Mouse (Mus musculus) limb, embryonic 11.5 days (tissue): ENCODE measurements around the gene Mob3a. TPM values are rescaled to one million over a fixed set of nuclear protein-coding genes. Genes with fewer than 3 reads are reported as not detected.
A peak's percentile ranks its signal among the peaks of the same experiment; 100 is the strongest.

Experiments used
- ATAC-seq: fragments of 200-750 bp; cut with Nextera tagmentation; 2 replicates; pipeline ENCODE4 v1.8.0; 2017; ENCODE audit warnings: low read depth; ENCODE audit not compliant: insufficient number of reproducible peaks, low FRiP score, low TSS enrichment
- DNase-seq: peaks from one replicate; pipeline ENCODE4 v3.0.0-alpha.2; 2015; ENCODE audit warnings: low spot score
- H3K27ac ChIP-seq: fragments of 300-500 bp; sonication (generic); replicated peaks from 2 replicates; pipeline ENCODE4 v1.5.1; 2014; ENCODE audit warnings: low read depth, mild to moderate bottlenecking, low read length
- H3K27me3 ChIP-seq: fragments of 300-500 bp; sonication (generic); 2 replicates; pipeline ENCODE4 v1.6.1; 2014; ENCODE audit warnings: mild to moderate bottlenecking, low read length, mixed read lengths; ENCODE audit not compliant: control insufficient read depth, insufficient read depth
- H3K36me3 ChIP-seq: fragments of 300-500 bp; sonication (generic); 2 replicates; pipeline ENCODE4 v1.6.1; 2014; ENCODE audit warnings: mild to moderate bottlenecking, low read length, moderate library complexity, mixed read lengths; ENCODE audit not compliant: control insufficient read depth, insufficient read depth
- H3K4me1 ChIP-seq: fragments of 300-500 bp; sonication (generic); 2 replicates; pipeline ENCODE4 v1.6.1; 2014; ENCODE audit warnings: low read length, mixed read lengths; ENCODE audit not compliant: control insufficient read depth, insufficient read depth
- H3K4me2 ChIP-seq: fragments of 300-500 bp; sonication (generic); 2 replicates; pipeline ENCODE4 v1.6.1; 2014; ENCODE audit warnings: low read depth, mild to moderate bottlenecking, moderate library complexity; ENCODE audit not compliant: severe bottlenecking
- H3K4me3 ChIP-seq: fragments of 300-500 bp; sonication (generic); 2 replicates; pipeline ENCODE4 v1.5.1; 2014; ENCODE audit warnings: low read depth, low read length
- H3K9ac ChIP-seq: fragments of 300-500 bp; sonication (generic); 2 replicates; pipeline ENCODE4 v1.6.1; 2014; ENCODE audit warnings: mild to moderate bottlenecking, low read length
- H3K9me3 ChIP-seq: fragments of 300-500 bp; sonication (generic); 2 replicates; pipeline ENCODE4 v1.6.1; 2016; ENCODE audit warnings: low read length; ENCODE audit not compliant: control insufficient read depth
- WGBS: fragments of 180-500 bp; shearing (Covaris S2); extraction: QIAGEN DNeasy Blood & Tissue Kit; methylation state at CpG from one replicate; pipeline ENCODE4 v1.1.7; 2014; 5-methylcytosine and 5-hydroxymethylcytosine counted together
- polyA plus RNA-seq: library from polyadenylated mRNA; unstranded; fragments of >200 nt; fragmentation: Nextera tagmentation; extraction: Ambion mirVana; gene quantifications from 2 replicates; pipeline ENCODE4 v1.2.1, GENCODE M21; 2014

Gene Mob3a
- polyA plus RNA-seq, 1 experiment from 2014 or later = 44.0 TPM

DNA sequence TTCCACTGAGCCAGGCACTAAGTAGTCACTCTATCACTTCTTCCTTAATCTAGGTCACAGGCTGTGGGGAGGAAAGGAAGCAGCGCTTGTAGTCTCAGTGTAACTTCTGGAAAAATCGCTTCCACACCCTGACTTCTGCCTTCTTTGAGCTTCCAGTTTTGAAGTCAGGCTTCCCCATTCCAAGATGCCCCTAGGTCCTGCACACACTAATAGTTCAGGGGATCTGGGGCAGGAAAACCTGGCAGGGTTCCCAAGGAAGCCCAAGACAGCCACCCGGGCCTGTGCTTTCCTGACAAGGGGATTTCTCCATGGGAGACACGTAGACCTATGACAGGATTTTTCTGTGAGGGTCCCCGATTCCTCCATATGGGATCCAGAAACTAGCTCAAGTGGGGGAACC, 39.4 kb upstream of the Mob3a start:
- no peak overlapping the region for H3K27ac ChIP-seq
- DNase-seq (no peak), ATAC-seq (no peak)
- H3K4me1 ChIP-seq = peaks cover 10% of the 10 kb centered on the region
- H3K4me3 ChIP-seq = peak overlapping the region; percentile 100
- no peaks in the 10 kb centered on the region for H3K9me3 ChIP-seq
- H3K4me2 ChIP-seq = peak overlapping the region; percentile 92
- H3K36me3 ChIP-seq = peaks cover 4% of the 10 kb centered on the region; the same call in 1 of the 2 replicates
- H3K9ac ChIP-seq = peak overlapping the region; percentile 91
- no peaks in the 10 kb centered on the region for H3K27me3 ChIP-seq
- WGBS = 36% methylated on average over 5 of the region's 5 CpGs

DNA sequence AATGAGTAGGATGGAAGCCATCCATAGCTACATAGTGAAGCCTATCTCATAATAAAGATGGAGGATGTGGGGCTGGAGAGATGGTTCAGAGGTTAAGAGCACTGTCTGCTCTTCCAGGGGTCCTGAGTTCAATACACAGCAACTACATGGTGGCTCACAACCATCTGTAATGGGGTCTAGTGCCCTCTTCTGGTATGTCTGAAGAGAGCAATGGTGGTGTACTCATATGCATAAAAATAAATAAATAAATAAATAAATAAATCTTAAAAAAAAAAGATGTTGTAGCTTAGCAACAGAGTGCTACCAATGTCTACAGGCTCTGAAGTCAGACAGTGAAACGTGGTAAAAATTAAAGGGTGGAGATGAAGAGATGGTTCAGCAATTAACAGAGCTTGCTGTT, 36.9 kb upstream of the Mob3a start:
- Histone ChIP-seq H3K4me2 (no peak overlapping the region), H3K27ac (no peak overlapping the region), H3K4me1 (peaks cover 10% of the 10 kb centered on the region), H3K27me3 (no peaks in the 10 kb centered on the region), H3K9ac (no peak overlapping the region), H3K9me3 (no peaks in the 10 kb centered on the region), H3K4me3 (no peak overlapping the region), H3K36me3 (peaks cover 6% of the 10 kb centered on the region; the same call in 1 of the 2 replicates)
- WGBS = 75% methylated on average over 1 of the region's 1 CpGs
- DNase-seq (no peak), ATAC-seq (no peak)

DNA sequence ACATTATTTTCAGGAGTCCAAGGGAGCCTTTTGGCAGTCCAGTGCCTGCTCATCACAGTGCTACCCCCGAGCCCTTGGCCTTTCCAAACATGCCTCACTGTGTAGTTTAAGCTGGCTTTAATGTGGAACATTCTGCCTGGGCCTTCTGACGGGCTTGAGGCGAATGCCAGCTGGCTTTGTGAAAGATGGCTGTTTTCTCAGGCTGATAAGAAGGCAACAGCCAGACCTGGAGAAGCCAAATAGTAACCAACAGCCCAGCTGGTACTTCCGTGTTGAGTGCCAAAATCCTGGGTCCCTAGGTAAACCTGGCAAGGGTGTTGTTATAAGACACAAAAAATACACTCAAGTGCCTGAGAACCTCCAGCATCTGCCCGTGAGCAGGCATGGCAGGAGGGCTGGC, 35.0 kb upstream of the Mob3a start:
- Histone ChIP-seq H3K27me3 (no peaks in the 10 kb centered on the region), H3K4me3 (no peak overlapping the region), H3K9ac (no peak overlapping the region), H3K9me3 (no peaks in the 10 kb centered on the region), H3K27ac (no peak overlapping the region), H3K36me3 (peaks cover 14% of the 10 kb centered on the region; the same call in 1 of the 2 replicates), H3K4me1 (peaks cover 10% of the 10 kb centered on the region), H3K4me2 (no peak overlapping the region)
- WGBS = 77% methylated on average over 5 of the region's 5 CpGs
- ATAC-seq (no peak), DNase-seq (no peak)

DNA sequence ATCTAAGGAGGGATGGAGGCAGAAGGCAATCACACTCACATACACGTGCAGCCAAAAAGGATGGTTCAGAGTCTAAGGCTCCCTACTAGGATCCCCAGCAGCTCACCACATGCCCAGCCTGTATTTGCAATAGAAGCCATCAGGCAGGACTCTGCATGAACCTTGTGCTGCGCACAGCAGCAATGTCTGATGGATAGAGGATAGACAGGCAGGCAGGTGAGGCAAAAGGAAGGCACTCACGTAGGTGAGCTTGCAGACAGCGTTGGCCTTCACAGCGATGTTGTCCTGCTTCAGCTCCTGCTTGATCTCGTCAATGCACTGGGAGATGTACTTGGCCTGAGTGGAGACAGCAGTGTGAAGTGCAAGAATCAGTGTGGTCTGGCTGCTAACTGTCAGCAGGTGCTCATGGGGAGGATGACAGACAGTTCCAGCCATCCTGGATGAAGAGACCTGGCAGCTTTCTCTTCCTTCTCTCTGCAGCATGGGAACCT, 30.9 kb upstream of the Mob3a start:
- Histone ChIP-seq H3K27me3 (no peaks in the 10 kb centered on the region), H3K4me3 (no peak overlapping the region), H3K27ac (no peak overlapping the region), H3K4me2 (no peak overlapping the region), H3K4me1 (no peaks in the 10 kb centered on the region), H3K36me3 (peaks cover 38% of the 10 kb centered on the region), H3K9ac (no peak overlapping the region), H3K9me3 (no peaks in the 10 kb centered on the region)
- WGBS = 90% methylated on average over 6 of the region's 6 CpGs
- DNase-seq = no peak
- ATAC-seq = no peak

DNA sequence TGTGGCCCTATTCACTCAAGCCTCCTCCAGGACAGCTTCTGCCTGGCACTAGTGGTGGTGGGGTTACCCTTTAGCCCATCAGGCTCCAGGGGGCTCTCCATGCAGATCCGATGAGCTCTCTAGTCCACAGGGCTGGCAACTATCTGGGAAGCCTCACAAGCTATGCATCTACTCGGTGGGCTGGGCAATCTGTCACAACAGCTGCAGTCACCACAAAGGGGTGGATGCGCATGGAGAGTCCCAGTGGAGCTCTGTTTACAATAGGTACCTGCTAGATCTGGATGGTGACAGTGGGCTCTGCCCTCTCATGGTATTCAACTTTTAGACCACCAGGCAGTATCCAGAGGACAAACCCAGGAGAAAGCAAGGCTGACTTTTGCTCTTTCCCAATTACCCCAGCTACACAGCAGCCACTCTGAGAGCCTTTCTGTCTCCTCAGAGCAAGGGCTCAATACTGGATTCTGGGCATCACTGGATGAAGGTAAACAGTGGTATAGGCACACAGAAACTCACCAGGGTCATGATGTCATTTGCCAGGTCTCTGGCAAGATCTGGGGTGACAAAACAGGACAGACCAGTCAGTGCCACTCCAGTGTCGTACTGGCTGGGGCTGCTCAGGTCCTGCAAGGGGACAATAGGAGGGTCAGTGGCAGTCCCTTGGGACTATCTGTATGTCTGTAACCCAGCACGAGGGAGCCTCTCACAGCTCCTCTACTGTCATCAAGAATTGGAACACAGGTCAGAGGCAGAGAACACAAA, 25.8 kb upstream of the Mob3a start:
- H3K9me3 ChIP-seq = no peaks in the 10 kb centered on the region
- no peak overlapping the region for H3K4me3 ChIP-seq
- ATAC-seq (no peak), DNase-seq (no peak)
- no peak overlapping the region for H3K27ac ChIP-seq
- no peak overlapping the region for H3K9ac ChIP-seq
- H3K36me3 ChIP-seq = peaks cover 51% of the 10 kb centered on the region
- H3K4me2 ChIP-seq = no peak overlapping the region
- no peaks in the 10 kb centered on the region for H3K27me3 ChIP-seq
- 88% methylated on average over 5 of the region's 5 CpGs for WGBS
- H3K4me1 ChIP-seq = no peaks in the 10 kb centered on the region

DNA sequence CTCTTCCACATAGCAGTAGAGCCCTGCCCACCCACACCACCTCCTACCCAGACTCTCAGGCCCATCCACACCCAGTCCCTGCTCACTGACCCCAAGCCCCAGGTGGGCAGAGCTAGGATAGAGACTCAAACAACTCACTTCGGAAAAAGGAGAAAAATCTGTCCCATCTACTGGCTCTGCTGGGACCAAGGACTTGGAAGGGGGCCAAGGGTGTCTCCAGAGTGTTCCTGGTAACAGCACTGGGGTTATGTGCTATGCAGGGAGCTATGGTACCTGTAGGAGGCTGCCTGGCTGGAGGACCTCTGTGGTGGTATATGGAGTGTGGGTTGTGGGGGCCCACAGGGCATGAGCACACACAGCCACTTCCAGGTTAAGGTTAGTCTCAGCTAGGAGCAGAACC, 15.5 kb upstream of the Mob3a start:
- 88% methylated on average over 1 of the region's 1 CpGs for WGBS

DNA sequence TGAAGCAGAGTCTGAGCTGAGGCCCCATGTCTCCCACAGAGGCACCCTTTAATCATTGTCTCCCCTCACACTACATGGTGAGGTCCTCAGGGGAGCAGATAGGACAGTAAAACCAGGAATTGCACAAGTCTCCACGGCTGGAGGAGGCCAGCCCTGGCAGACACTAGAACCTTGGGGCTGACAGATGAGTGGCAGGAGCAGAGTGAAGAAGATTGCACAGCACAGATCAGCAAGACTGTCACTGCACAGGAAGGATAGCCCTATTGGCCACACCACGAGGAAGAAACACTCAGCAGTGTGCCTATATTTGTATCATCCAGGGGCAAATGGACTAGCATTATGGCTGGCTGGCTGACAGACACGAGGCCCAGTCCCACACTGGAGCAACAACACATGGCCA, 9.1 kb upstream of the Mob3a start:
- peaks cover 56% of the 10 kb centered on the region for H3K36me3 ChIP-seq
- H3K9me3 ChIP-seq = no peaks in the 10 kb centered on the region
- WGBS = 86% methylated on average over 3 of the region's 3 CpGs
- no peak overlapping the region for H3K4me3 ChIP-seq
- ATAC-seq (no peak), DNase-seq (no peak)
- H3K4me2 ChIP-seq = no peak overlapping the region
- H3K27me3 ChIP-seq = no peaks in the 10 kb centered on the region
- H3K4me1 ChIP-seq = no peaks in the 10 kb centered on the region
- no peak overlapping the region for H3K9ac ChIP-seq
- H3K27ac ChIP-seq = no peak overlapping the region

More for the DNA sequence above, 15.5 kb upstream of the Mob3a start:
- ATAC-seq (no peak), DNase-seq (no peak)
- Histone ChIP-seq H3K27ac (no peak overlapping the region), H3K36me3 (peaks cover 51% of the 10 kb centered on the region), H3K4me2 (no peak overlapping the region), H3K4me3 (no peak overlapping the region), H3K9me3 (no peaks in the 10 kb centered on the region), H3K4me1 (no peaks in the 10 kb centered on the region), H3K27me3 (no peaks in the 10 kb centered on the region), H3K9ac (no peak overlapping the region)

GRCm38 (mm10) chr10:80705479-80705878, 3.7 kb upstream of the Mob3a start:
- Histone ChIP-seq H3K9me3 (no peaks in the 10 kb centered on the region), H3K9ac (no peak overlapping the region), H3K4me3 (no peak overlapping the region), H3K4me2 (no peak overlapping the region), H3K27ac (no peak overlapping the region), H3K4me1 (peaks cover 7% of the 10 kb centered on the region), H3K36me3 (peaks cover 34% of the 10 kb centered on the region), H3K27me3 (no peaks in the 10 kb centered on the region)
- ATAC-seq (no peak), DNase-seq (no peak)
- WGBS = 76% methylated on average over 3 of the region's 3 CpGs
